In the genomic region with DNA sequence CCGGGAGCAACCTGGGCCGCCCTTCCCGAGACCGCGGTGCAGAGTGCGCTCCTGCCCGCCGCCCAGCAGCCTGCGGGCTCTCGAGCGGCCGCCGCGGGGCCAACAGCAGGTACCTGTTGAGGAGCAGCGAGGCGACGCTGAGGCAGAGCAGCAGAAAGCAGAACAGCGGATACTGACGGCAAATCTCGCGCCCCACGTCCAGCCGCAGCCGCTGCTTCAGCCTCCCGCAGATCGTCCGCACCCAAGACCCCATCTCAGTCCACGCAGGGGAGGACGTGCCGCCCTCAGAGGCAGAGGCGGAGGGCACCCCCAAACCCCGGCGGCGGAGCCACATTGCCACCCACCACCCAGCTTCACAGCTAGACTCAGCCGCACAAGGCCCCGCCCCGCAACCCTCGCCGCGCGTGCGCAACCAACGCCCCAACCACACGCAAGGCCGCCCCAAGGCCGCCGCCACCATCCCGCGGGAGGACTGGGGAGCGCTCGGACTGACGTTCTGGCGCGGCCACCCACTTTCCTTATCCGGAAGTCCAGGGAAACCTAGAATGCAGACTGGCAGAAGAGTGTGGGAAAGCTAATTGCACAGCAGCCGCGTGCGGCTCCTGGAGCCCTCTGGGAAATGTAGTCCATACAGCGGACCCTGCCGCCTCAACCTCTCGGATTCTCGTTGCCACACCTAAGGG, we compare ENCODE assay signal across 8 mouse cellular contexts. TPM values are rescaled to one million over a fixed set of nuclear protein-coding genes. Genes with fewer than 3 reads are reported as not detected.
DNase-seq lines count a peak whose midpoint lies in the region; ATAC-seq lines count a peak whose summit lies in the region.

Snx14 (minus strand) TSS at position 404 of the 683 bp plus-strand sequence.

- intact Hi-C loops in gastrocnemius, postnatal 14 days (cut with DNase I; ENCODE audit: low total_unique reads) = no loop called here
- intact Hi-C loops in left cerebral cortex, postnatal 10 days (cut with DNase I) = no loop called here

- DNase-seq in adrenal gland, adult (ENCODE audit: inconsistent age in 2 of 2, low spot score in 1 of 2) = peak; percentile 99
- peak; percentile 92 for DNase-seq in embryo, embryonic 10.5 days (ENCODE audit: low spot score)
- DNase-seq in gastrocnemius, postnatal 14 days = peak; percentile 97
- DNase-seq in left cerebral cortex, postnatal 10 days (ENCODE audit: extremely low spot score in 1 of 2, low spot score in 2 of 2) = peak; percentile 94 to 97
- peak; percentile 99 for DNase-seq in right cerebral cortex, postnatal 25 days
- DNase-seq in urinary bladder, postnatal 4 days (ENCODE audit: low spot score in 2 of 2) = peak; percentile 94 to 95

- ATAC-seq in inflammation-experienced regulatory T-cells, adult 6 months = peak; percentile 85
- ATAC-seq in megakaryocyte-erythroid progenitor cell, adult 5-6 weeks (replicated peaks; ENCODE audit: low FRiP score, low TSS enrichment, poor library complexity, severe bottlenecking) = peak; percentile 88

RNA-seq across cellular contexts. Expression of gene Snx14, which starts in this region (rescaled TPM):
- total RNA-seq in gastrocnemius, postnatal 14 days (2021) = 10 to 100 TPM; 11.7 to 13.9 TPM
- 10 to 100 TPM; 39.9 to 44.0 (median 43.0) TPM for polyA plus RNA-seq in inflammation-experienced regulatory T-cells, adult 6 months (2017; shearing (Covaris generic))
- 10 to 100 TPM; 49.6 to 51.4 TPM for total RNA-seq in left cerebral cortex, postnatal 10 days (2021)
- 25.1 and 30.0 TPM in 2 replicates for total RNA-seq in megakaryocyte-erythroid progenitor cell, adult 5-6 weeks (2014; fragmentation: Nextera tagmentation)
- total RNA-seq in megakaryocyte-erythroid progenitor cell, adult 5-6 weeks (2017) = 17.9 and 30.3 TPM in 2 replicates

Comparison
In these comparisons a context has a peak if more than half of its experiments do, and no peak if none do; other contexts are left out.
1. Peak in every context shown above with its lines: DNase-seq and ATAC-seq.